Mouse (Mus musculus) intestine, embryonic 14.5 days (tissue): Measurements from ENCODE around the gene Ntng1. TPM values are rescaled to one million over a fixed set of nuclear protein-coding genes. Genes with fewer than 3 reads are reported as not detected.
A peak's percentile ranks its signal among the peaks of the same experiment; 100 is the strongest.
"Not testable (repeated sequence)": the region's sequence is repeated elsewhere in the genome, so short reads cannot be mapped to it uniquely, and the experiment has no call there.

Experiments
- ATAC-seq: fragments of 200-750 bp; cut with Nextera tagmentation; replicated peaks from 2 replicates; pipeline ENCODE4 v1.8.0; 2017; ENCODE audit warnings: low read depth, moderate number of reproducible peaks, moderate TSS enrichment, moderate library complexity; ENCODE audit not compliant: low FRiP score, low TSS enrichment
- DNase-seq: peaks from one replicate; pipeline ENCODE4 v3.0.0-alpha.2; 2018; ENCODE audit warnings: low spot score
- H3K27ac ChIP-seq: fragments of 300-500 bp; sonication (generic); 2 replicates; pipeline ENCODE4 v1.5.1; 2014; ENCODE audit warnings: low read depth, mild to moderate bottlenecking, control low read depth
- H3K27me3 ChIP-seq: fragments of 300-500 bp; sonication (generic); replicated peaks from 2 replicates; pipeline ENCODE4 v1.6.1; 2014; ENCODE audit warnings: low read length, control low read depth; ENCODE audit not compliant: control insufficient read depth, insufficient read depth
- H3K36me3 ChIP-seq: fragments of 300-500 bp; sonication (generic); 2 replicates; pipeline ENCODE4 v1.6.1; 2014; ENCODE audit warnings: low read length, control low read depth; ENCODE audit not compliant: control insufficient read depth, insufficient read depth
- H3K4me1 ChIP-seq: fragments of 300-500 bp; sonication (generic); replicated peaks from 2 replicates; pipeline ENCODE4 v1.6.1; 2014; ENCODE audit warnings: low read length, control low read depth, mixed read lengths; ENCODE audit not compliant: control insufficient read depth, insufficient read depth
- H3K4me2 ChIP-seq: fragments of 300-500 bp; sonication (generic); 2 replicates; pipeline ENCODE4 v1.6.1; 2014; ENCODE audit warnings: low read length
- H3K4me3 ChIP-seq: fragments of 300-500 bp; sonication (generic); 2 replicates; pipeline ENCODE4 v1.5.1; 2014; ENCODE audit warnings: low read depth, low read length, control low read depth, mixed read lengths
- H3K9ac ChIP-seq: fragments of 300-500 bp; sonication (generic); 2 replicates; pipeline ENCODE4 v1.6.1; 2014; ENCODE audit warnings: mild to moderate bottlenecking, low read length
- H3K9me3 ChIP-seq: fragments of 300-500 bp; sonication (generic); 2 replicates; pipeline ENCODE4 v1.6.1; 2016; ENCODE audit warnings: low read length, control low read depth; ENCODE audit not compliant: control insufficient read depth
- WGBS: fragments of 180-500 bp; shearing (Covaris S2); extraction: QIAGEN DNeasy Blood & Tissue Kit; methylation state at CpG from one replicate; pipeline ENCODE4 v1.1.7; 2014; 5-methylcytosine and 5-hydroxymethylcytosine counted together
- polyA plus RNA-seq: library from polyadenylated mRNA; unstranded; fragments of >200 nt; fragmentation: Nextera tagmentation; extraction: Ambion mirVana; gene quantifications from 2 replicates; pipeline ENCODE4 v1.2.1, GENCODE M21; 2014

The Ntng1 gene
- polyA plus RNA-seq, 1 experiment from 2014 or later: 3.0 TPM

GRCm38 (mm10) chr3:109765608-109766007 lies 378.2 kb downstream of the Ntng1 start:
- WGBS: 76% methylated on average over 2 of the region's 2 CpGs
- no peak for DNase-seq
- H3K9ac ChIP-seq: no peak overlapping the region

GRCm38 (mm10) chr3:109765141-109765540 lies 378.7 kb downstream of the Ntng1 start:
- no peaks in the 10 kb centered on the region for H3K36me3 ChIP-seq
- H3K4me2 ChIP-seq: no peak overlapping the region
- H3K27me3 ChIP-seq: no peaks in the 10 kb centered on the region
- H3K4me3 ChIP-seq: no peak overlapping the region
- WGBS: 72% methylated on average over 4 of the region's 4 CpGs
- DNase-seq: no peak
- no peak overlapping the region for H3K27ac ChIP-seq
- no peaks in the 10 kb centered on the region for H3K9me3 ChIP-seq
- no peak overlapping the region for H3K9ac ChIP-seq
- H3K4me1 ChIP-seq: no peaks in the 10 kb centered on the region
- no peak for ATAC-seq

More at GRCm38 (mm10) chr3:109765608-109766007, 378.2 kb downstream of the Ntng1 start:
- Histone ChIP-seq H3K27ac (no peak overlapping the region), H3K36me3 (no peaks in the 10 kb centered on the region), H3K9me3 (no peaks in the 10 kb centered on the region), H3K4me1 (no peaks in the 10 kb centered on the region), H3K4me2 (no peak overlapping the region), H3K27me3 (no peaks in the 10 kb centered on the region), H3K4me3 (no peak overlapping the region)
- no peak for ATAC-seq

- Histone ChIP-seq H3K9me3 (no peaks in the 10 kb centered on the region), H3K4me1 (no peaks in the 10 kb centered on the region), H3K27me3 (no peaks in the 10 kb centered on the region), H3K36me3 (no peaks in the 10 kb centered on the region), H3K27ac (no peak overlapping the region), H3K9ac (no peak overlapping the region), H3K4me3 (no peak overlapping the region), H3K4me2 (no peak overlapping the region)
- ATAC-seq (no peak), DNase-seq (no peak)
- 75% methylated on average over 2 of the region's 2 CpGs for WGBS
These were observed 387.4 kb downstream of the Ntng1 start for GRCm38 (mm10) chr3:109756426-109756825.

- H3K4me3 ChIP-seq, H3K27ac ChIP-seq, H3K36me3 ChIP-seq, H3K4me1 ChIP-seq, H3K9me3 ChIP-seq, H3K9ac ChIP-seq, ATAC-seq, H3K27me3 ChIP-seq, H3K4me2 ChIP-seq, DNase-seq: not testable (repeated sequence)
- WGBS: 74% methylated on average over 3 of the region's 3 CpGs
These were observed 396.2 kb downstream of the Ntng1 start for GRCm38 (mm10) chr3:109747593-109747992.

- WGBS: 51% methylated on average over 2 of the region's 2 CpGs
- ATAC-seq (no peak), DNase-seq (no peak)
- no peak overlapping the region for H3K4me3 ChIP-seq
- no peak overlapping the region for H3K27ac ChIP-seq
- no peak overlapping the region for H3K9ac ChIP-seq
- H3K9me3 ChIP-seq: no peaks in the 10 kb centered on the region
- no peaks in the 10 kb centered on the region for H3K27me3 ChIP-seq
- H3K4me2 ChIP-seq: no peak overlapping the region
- no peaks in the 10 kb centered on the region for H3K36me3 ChIP-seq
- no peaks in the 10 kb centered on the region for H3K4me1 ChIP-seq
These were observed 403.2 kb downstream of the Ntng1 start for GRCm38 (mm10) chr3:109740466-109741102.

- Histone ChIP-seq H3K27ac (no peak overlapping the region), H3K9ac (no peak overlapping the region), H3K9me3 (no peaks in the 10 kb centered on the region), H3K27me3 (no peaks in the 10 kb centered on the region), H3K4me1 (0 out of 2 replicates have a peak, but pooled peaks cover 3% of the 10 kb centered on the region), H3K36me3 (no peaks in the 10 kb centered on the region), H3K4me2 (no peak overlapping the region), H3K4me3 (no peak overlapping the region)
- ATAC-seq (peak; percentile 81; the same call in 1 of the 2 replicates), DNase-seq (no peak)
- WGBS: 50% methylated on average over 10 of the region's 10 CpGs
These were observed 411.3 kb downstream of the Ntng1 start for GRCm38 (mm10) chr3:109732327-109733182.

GRCm38 (mm10) chr3:109731592-109732230 lies 412.1 kb downstream of the Ntng1 start:
- H3K27ac ChIP-seq: no peak overlapping the region
- 0 out of 2 replicates have a peak, but pooled peaks cover 3% of the 10 kb centered on the region for H3K4me1 ChIP-seq
- 89% methylated on average over 5 of the region's 5 CpGs for WGBS
- DNase-seq: no peak
- no peak overlapping the region for H3K9ac ChIP-seq
- no peaks in the 10 kb centered on the region for H3K9me3 ChIP-seq
- no peak for ATAC-seq
- no peaks in the 10 kb centered on the region for H3K27me3 ChIP-seq
- no peak overlapping the region for H3K4me3 ChIP-seq
- no peak overlapping the region for H3K4me2 ChIP-seq
- H3K36me3 ChIP-seq: no peaks in the 10 kb centered on the region
